Mouse (Mus musculus) lung, postnatal 0 days (tissue): ENCODE results near the gene C130050O18Rik.

ENCODE experiments used
- CTCF ChIP-seq: IDR thresholded peaks from 2 replicates; pipeline ENCODE4 v1.5.1; 2016; ENCODE audit warnings: antibody characterized with exemption, mild to moderate bottlenecking
- EP300 ChIP-seq: IDR thresholded peaks from 2 replicates; pipeline ENCODE4 v1.6.1; 2016; ENCODE audit warnings: antibody characterized with exemption, mild to moderate bottlenecking, control low read depth

DNA sequence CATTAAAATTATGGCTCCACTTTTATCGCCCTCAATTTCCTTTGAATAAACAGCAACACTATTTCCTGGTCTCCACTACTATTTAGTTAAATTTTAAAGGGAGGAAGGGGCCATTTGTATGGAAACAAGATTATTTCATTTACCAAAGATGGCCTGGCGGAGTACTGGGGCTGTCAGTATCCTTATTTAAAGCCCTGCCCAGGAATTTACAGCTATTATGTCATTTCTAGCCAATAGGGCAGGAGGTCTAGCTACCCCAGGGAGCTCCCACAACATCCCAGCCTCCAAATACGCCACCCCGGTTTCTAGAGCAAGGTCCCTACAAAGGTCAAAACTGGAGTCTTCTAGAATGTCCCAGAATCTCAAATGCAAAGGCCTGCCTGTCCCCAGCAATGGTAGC is 8.5 kb downstream of the C130050O18Rik start:
- TF ChIP-seq CTCF (no peak), EP300 (no peak)
